Comparison of ENCODE assay signal across 18 mouse cellular contexts in genomic region chr6:113632863-113633262, GRCm38 (mm10). TPM values are rescaled to one million over a fixed set of nuclear protein-coding genes. Genes with fewer than 3 reads are reported as not detected.
"Had no signal": no experiment of that assay in that cellular context is flagged by ENCODE, and none has a peak within 500 bp of the region (broad histone marks: within the 10 kb centered on the region; RNA-seq: fewer than 3 reads in every experiment).

No protein-coding gene starts in this region.

- DNase-seq: kidney, postnatal 25 days; lung, embryonic 14.5 days; midbrain, embryonic 14.5 days; right cerebral cortex, postnatal 4 days; spleen, adult 18-20 months; thymus, adult 18-20 months; thymus, postnatal 14 days had no signal

- H3K9me3 ChIP-seq: limb, embryonic 12.5 days; stomach, embryonic 15.5 days had no signal

- H3K4me2 ChIP-seq: limb, embryonic 12.5 days; lung, embryonic 14.5 days; stomach, embryonic 15.5 days had no signal

- H3K27ac ChIP-seq: left cerebral cortex, adult 2 months; limb, embryonic 12.5 days; liver, embryonic 14.5 days; stomach, embryonic 15.5 days had no signal

- H3K9ac ChIP-seq: limb, embryonic 12.5 days; liver, embryonic 14.5 days; lung, embryonic 14.5 days; stomach, embryonic 15.5 days had no signal

- ATAC-seq: inflammation-experienced regulatory T-cells, adult 6 months; intestine, postnatal 0 days had no signal

- H3K4me3 ChIP-seq: left cerebral cortex, adult 2 months; limb, embryonic 12.5 days; myocyte; stomach, embryonic 15.5 days had no signal

- H3K27me3 ChIP-seq: limb, embryonic 12.5 days; stomach, embryonic 15.5 days had no signal

- H3K4me1 ChIP-seq: limb, embryonic 12.5 days; stomach, embryonic 15.5 days had no signal

RNA-seq across cellular contexts. Expression of gene Fancd2os, which starts 32.3 kb away (rescaled TPM):
- total RNA-seq: left cerebral cortex, adult 2 months; liver, adult 2 months; megakaryocyte-erythroid progenitor cell, adult 5-6 weeks; neutrophil, adult 5-6 weeks had no signal
- polyA plus RNA-seq: inflammation-experienced regulatory T-cells, adult 6 months; intestine, postnatal 0 days; limb, embryonic 12.5 days; liver, adult 2 months; midbrain, embryonic 14.5 days; neural tube, embryonic 11.5 days had no signal
